Mouse (Mus musculus) MN1 (cell line): ENCODE data around the gene Miga2.

Source experiments
- DNase-seq: peaks from one replicate; pipeline ENCODE4 v3.0.0-alpha.2; 2016; ENCODE audit warnings: low spot score

Miga2 gene

GRCm38 (mm10) chr2:30419112-30419511 is 55.1 kb downstream of the Miga2 start:
- DNase-seq: no peak

GRCm38 (mm10) chr2:30421432-30421831 is 57.4 kb downstream of the Miga2 start:
- no peak for DNase-seq

GRCm38 (mm10) chr2:30429156-30429555 is 65.1 kb downstream of the Miga2 start:
- DNase-seq: peak; percentile 55
